ENCODE assay signal across 11 mouse cellular contexts in genomic region chr4:117342751-117343150, GRCm38 (mm10).
A peak's percentile ranks its signal among the peaks of the same experiment; 100 is the strongest.
DNase-seq lines count a peak whose midpoint lies in the region; ATAC-seq lines count a peak whose summit lies in the region.
"Had no signal": no experiment of that assay in that cellular context is flagged by ENCODE, and none has a peak within 500 bp of the region (broad histone marks: within the 10 kb centered on the region; RNA-seq: fewer than 3 reads in every experiment).

No protein-coding gene starts in this region.

- H3K4me2 ChIP-seq in heart, embryonic 12.5 days, result no peak overlapping the region
- no peak overlapping the region for H3K4me2 ChIP-seq in heart, embryonic 11.5 days
- no peak overlapping the region; the same call in 1 of the 2 replicates for H3K4me2 ChIP-seq in lung, embryonic 15.5 days
- H3K4me2 ChIP-seq: forebrain, embryonic 15.5 days had no signal

- peak; percentile 24 for DNase-seq in urinary bladder, postnatal 14 days (ENCODE audit: low spot score)
- no peak for DNase-seq in urinary bladder, postnatal 4 days (ENCODE audit: low spot score in 2 of 2)
- DNase-seq in c-Kit-positive CD71-positive TER-119-positive erythroid progenitor cells, embryonic 14.5 days (ENCODE audit: low spot score), result no peak
- no peak for DNase-seq in thymus, postnatal 4 days
- no peak for DNase-seq in adrenal gland, adult 2 months
- DNase-seq: right cerebral cortex, postnatal 4 days had no signal

- H3K9ac ChIP-seq in heart, embryonic 12.5 days, result no peak overlapping the region
- H3K9ac ChIP-seq in heart, embryonic 11.5 days (ENCODE audit: low read depth, low read length), result no peak overlapping the region
- no peak overlapping the region for H3K9ac ChIP-seq in lung, embryonic 15.5 days
- H3K9ac ChIP-seq: forebrain, embryonic 15.5 days had no signal

- H3K36me3 ChIP-seq in heart, embryonic 12.5 days, result no peaks in the 10 kb centered on the region
- no peaks in the 10 kb centered on the region for H3K36me3 ChIP-seq in heart, embryonic 11.5 days (ENCODE audit: control insufficient read depth, insufficient read depth, low read length)
- no peaks in the 10 kb centered on the region for H3K36me3 ChIP-seq in lung, embryonic 15.5 days
- H3K36me3 ChIP-seq: forebrain, embryonic 15.5 days had no signal

- ATAC-seq in heart, embryonic 12.5 days (ENCODE audit: insufficient number of reproducible peaks, low FRiP score), result peak; percentile 33; the same call in 1 of the 2 replicates
- no peak for ATAC-seq in heart, embryonic 11.5 days (replicated peaks; ENCODE audit: insufficient number of reproducible peaks, low FRiP score, low TSS enrichment)
- ATAC-seq in lung, embryonic 15.5 days (ENCODE audit: borderline replicate concordance, extremely low read depth, low FRiP score, low TSS enrichment), result peak; percentile 80; the same call in 1 of the 2 replicates
- ATAC-seq: forebrain, embryonic 15.5 days had no signal

- peaks cover 15% of the 10 kb centered on the region; the same call in 1 of the 2 replicates for H3K27me3 ChIP-seq in heart, embryonic 12.5 days (replicated peaks)
- no peaks in the 10 kb centered on the region for H3K27me3 ChIP-seq in heart, embryonic 11.5 days (ENCODE audit: control insufficient read depth, insufficient read depth, low read length)
- no peaks in the 10 kb centered on the region for H3K27me3 ChIP-seq in lung, embryonic 15.5 days
- H3K27me3 ChIP-seq: forebrain, embryonic 15.5 days had no signal

- 39% methylated on average over 12 of the region's 12 CpGs for WGBS in heart, embryonic 12.5 days
- 45% methylated on average over 12 of the region's 12 CpGs for WGBS in heart, embryonic 11.5 days (ENCODE audit: insufficient replicate concordance)
- WGBS in lung, embryonic 15.5 days, result 28% methylated on average over 12 of the region's 12 CpGs

- H3K4me3 ChIP-seq in heart, embryonic 12.5 days, result no peak overlapping the region
- H3K4me3 ChIP-seq in heart, embryonic 11.5 days (ENCODE audit: low read depth, low read length), result no peak overlapping the region
- no peak overlapping the region for H3K4me3 ChIP-seq in lung, embryonic 15.5 days
- H3K4me3 ChIP-seq: forebrain, embryonic 15.5 days had no signal

- H3K9me3 ChIP-seq in heart, embryonic 12.5 days (replicated peaks), result no peaks in the 10 kb centered on the region
- no peaks in the 10 kb centered on the region for H3K9me3 ChIP-seq in heart, embryonic 11.5 days (replicated peaks; ENCODE audit: control insufficient read depth, low read length)
- no peaks in the 10 kb centered on the region for H3K9me3 ChIP-seq in lung, embryonic 15.5 days
- H3K9me3 ChIP-seq: forebrain, embryonic 15.5 days had no signal

- H3K4me1 ChIP-seq in heart, embryonic 12.5 days (replicated peaks), result 0 out of 2 replicates have a peak, but pooled peaks cover 3% of the 10 kb centered on the region
- H3K4me1 ChIP-seq in heart, embryonic 11.5 days (ENCODE audit: control insufficient read depth, insufficient read depth, low read length), result peaks cover 3% of the 10 kb centered on the region; the same call in 1 of the 2 replicates
- H3K4me1 ChIP-seq in lung, embryonic 15.5 days, result peaks cover 22% of the 10 kb centered on the region

- no peak overlapping the region for H3K27ac ChIP-seq in heart, embryonic 12.5 days (ENCODE audit: poor library complexity, severe bottlenecking)
- H3K27ac ChIP-seq in heart, embryonic 11.5 days (ENCODE audit: low read depth, low read length), result no peak overlapping the region
- peak overlapping the region; percentile 56 for H3K27ac ChIP-seq in lung, embryonic 15.5 days
- H3K27ac ChIP-seq: forebrain, embryonic 15.5 days; macrophage had no signal
